Mouse (Mus musculus) cerebellum, adult 2 months (tissue): ENCODE measurements around the gene Itgb2. TPM values are rescaled to one million over a fixed set of nuclear protein-coding genes. Genes with fewer than 3 reads are reported as not detected.
A peak's percentile ranks its signal among the peaks of the same experiment; 100 is the strongest.

ENCODE experiments used
- DNase-seq, 2 experiments: peaks; one replicate each; pipeline ENCODE4 v3.0.0; 2021
- H3K27ac ChIP-seq: fragments of 200-500 bp; 2 replicates; pipeline ENCODE4 v1.5.1; 2012; ENCODE audit warnings: low read length, control low read depth, inconsistent platforms; ENCODE audit not compliant: insufficient read depth
- H3K27me3 ChIP-seq: fragments of 200-500 bp; 2 replicates; pipeline ENCODE4 v1.6.1; 2012; ENCODE audit warnings: inconsistent platforms, mild to moderate bottlenecking, low read length, moderate library complexity; ENCODE audit not compliant: control insufficient read depth, insufficient read depth
- H3K4me1 ChIP-seq: fragments of 200-500 bp; 2 replicates; pipeline ENCODE4 v1.6.1; 2011; ENCODE audit warnings: low read length; ENCODE audit not compliant: control insufficient read depth, insufficient read depth
- H3K4me3 ChIP-seq: fragments of 200-500 bp; replicated peaks from 2 replicates; pipeline ENCODE3; 2011; ENCODE audit warnings: mild to moderate bottlenecking, low read depth, low read length, control low read depth; ENCODE audit not compliant: insufficient read depth
- CTCF ChIP-seq: fragments of 200-500 bp; IDR thresholded peaks from 2 replicates; pipeline ENCODE4 v1.5.1; 2011; ENCODE audit warnings: low read depth, mild to moderate bottlenecking, control low read depth, low read length, moderate library complexity, borderline replicate concordance; ENCODE audit not compliant: insufficient read depth
- POLR2A ChIP-seq: fragments of 200-500 bp; IDR thresholded peaks from 2 replicates; pipeline ENCODE4 v1.6.1; 2011; ENCODE audit warnings: low read length, control low read depth, borderline replicate concordance; ENCODE audit not compliant: insufficient read depth
- whole genome bisulfite sequencing: fragments of 180-500 bp; shearing (Covaris S2); methylation state at CpG from one replicate; pipeline ENCODE4 v1.1.7; 2018; 5-methylcytosine and 5-hydroxymethylcytosine counted together
- polyA plus RNA-seq: library from polyadenylated mRNA; depleted of rRNA; stranded (reverse); fragments of >200 nt; gene quantifications from 2 replicates; pipeline ENCODE4 v1.2.3, GENCODE M21; 2012

Gene Itgb2
- polyA plus RNA-seq, 1 experiment, result 2.3 TPM

DNA sequence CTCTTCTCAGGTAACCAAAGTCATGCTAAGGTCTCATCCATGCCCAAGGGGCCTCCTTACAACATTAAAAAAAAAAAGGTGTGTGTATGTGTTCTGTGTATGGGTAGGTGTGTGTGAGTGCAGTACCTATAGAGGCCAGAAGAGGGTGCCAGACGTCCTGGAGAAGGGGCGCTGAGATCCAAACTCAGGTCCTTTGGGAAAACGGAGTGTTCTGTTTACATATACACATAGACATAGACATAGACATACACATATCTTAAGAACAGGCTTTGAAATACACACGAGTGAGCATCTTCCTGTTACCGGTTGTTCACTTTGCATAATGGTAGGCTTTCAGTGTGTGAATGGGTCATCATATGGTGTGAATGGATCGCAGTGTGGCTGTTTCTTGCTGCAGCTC is 74.1 kb downstream of the Itgb2 start:
- 95% methylated on average over 6 of the region's 6 CpGs for WGBS
- Histone ChIP-seq H3K27ac (no peak overlapping the region), H3K4me1 (peaks cover 5% of the 10 kb centered on the region), H3K4me3 (no peak overlapping the region), H3K27me3 (no peaks in the 10 kb centered on the region)
- DNase-seq, result no peak
- peak; percentile 17; the same call in 1 of the 2 replicates for TF ChIP-seq CTCF
- TF ChIP-seq POLR2A, result no peak

DNA sequence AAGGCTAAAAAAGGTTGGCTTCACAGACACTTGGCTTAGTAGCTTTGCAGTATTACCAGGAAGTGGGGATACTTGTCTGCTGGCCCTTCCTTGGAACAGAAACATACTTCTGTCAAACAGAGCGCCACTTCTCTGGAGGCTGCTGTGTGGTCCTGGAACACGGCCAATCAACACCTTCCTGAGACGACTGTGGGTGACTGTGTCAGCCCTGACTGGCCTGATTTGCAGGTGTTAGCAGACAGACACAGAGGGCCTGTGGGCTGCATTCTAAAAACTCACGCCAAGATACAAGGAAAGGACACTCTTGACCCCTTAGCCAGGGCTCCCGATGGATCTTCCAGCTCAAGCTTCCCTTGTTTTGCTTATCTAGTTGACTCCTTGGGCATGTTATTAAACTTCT is 74.9 kb downstream of the Itgb2 start:
- H3K4me1 ChIP-seq, result peaks cover 10% of the 10 kb centered on the region
- TF ChIP-seq CTCF (no peak), POLR2A (no peak)
- no peak overlapping the region for H3K4me3 ChIP-seq
- peak in 1 of 2 experiments; percentile 36 for DNase-seq
- WGBS, result 66% methylated on average over 5 of the region's 5 CpGs
- H3K27ac ChIP-seq, result no peak overlapping the region
- H3K27me3 ChIP-seq, result no peaks in the 10 kb centered on the region

DNA sequence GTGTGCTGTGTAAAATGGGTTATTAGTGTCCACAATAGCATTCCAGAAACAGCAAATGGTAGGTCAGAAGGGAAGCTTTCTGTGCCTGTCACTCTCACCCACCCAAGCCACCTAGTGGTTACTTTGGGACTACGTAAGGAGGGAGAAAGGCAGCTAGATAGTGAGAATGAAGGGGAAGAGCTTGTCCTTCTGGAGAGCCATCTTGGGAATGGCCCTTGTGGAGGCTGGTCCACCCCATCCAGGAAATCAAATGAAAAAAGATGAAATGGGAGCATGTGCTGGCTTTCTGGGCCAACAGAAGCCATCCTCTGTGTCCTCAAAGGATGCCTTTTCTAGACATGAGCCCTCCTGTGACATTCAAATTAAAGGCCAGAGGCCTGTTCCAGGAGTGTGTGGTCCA is 75.3 kb downstream of the Itgb2 start:
- 3% methylated on average over 1 of the region's 1 CpGs for WGBS
- H3K4me1 ChIP-seq, result peaks cover 14% of the 10 kb centered on the region
- peak overlapping the region; percentile 70 for H3K4me3 ChIP-seq
- TF ChIP-seq CTCF (peak; percentile 56; the same call in 1 of the 2 replicates), POLR2A (no peak)
- H3K27me3 ChIP-seq, result no peaks in the 10 kb centered on the region
- peak overlapping the region; percentile 85 for H3K27ac ChIP-seq
- peak in 1 of 2 experiments; percentile 52 for DNase-seq

DNA sequence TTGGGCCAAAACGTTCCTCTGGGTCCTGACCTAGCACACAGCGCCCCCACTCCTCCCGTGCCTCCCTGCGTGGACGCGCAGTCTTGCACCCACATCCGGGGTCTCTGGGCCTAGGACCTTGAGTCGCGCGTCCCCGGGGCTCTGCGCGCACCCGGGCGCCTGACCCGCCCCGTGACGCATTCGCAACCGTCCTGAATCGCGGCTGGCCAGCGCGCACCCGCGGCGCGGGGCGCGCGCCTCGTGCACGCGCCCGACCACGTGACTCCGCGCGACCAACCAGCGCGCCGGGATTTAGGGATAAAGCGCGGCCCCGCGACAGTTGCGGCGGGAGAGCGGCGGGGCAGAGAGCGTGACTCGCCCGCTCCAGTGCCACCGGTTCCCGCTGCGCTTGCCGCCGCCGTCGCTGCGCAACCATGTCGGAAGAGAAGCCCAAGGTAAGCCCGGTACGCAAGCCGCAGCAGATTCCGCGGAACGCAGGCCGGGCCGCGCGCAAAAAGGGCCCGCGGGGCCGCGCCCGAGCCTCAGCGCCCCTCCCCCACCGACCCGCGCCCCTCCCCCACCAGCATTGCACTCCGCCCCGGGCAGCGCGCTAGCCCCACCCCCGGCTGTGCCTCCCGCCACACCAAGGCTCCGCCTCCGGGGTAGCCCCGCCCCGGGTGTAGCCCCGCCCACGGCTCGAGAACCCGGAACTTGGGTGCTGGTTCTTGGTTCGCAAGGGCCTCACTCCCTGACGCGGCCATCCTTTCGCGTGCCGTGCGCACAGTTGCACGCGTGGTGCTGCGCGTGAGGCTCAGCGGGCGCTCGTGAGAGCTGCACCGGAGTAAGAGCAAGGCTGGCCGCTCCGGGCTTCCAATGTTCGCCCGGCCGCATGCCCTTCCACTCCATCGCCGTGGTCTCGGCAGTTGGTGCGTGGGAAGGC is 76.1 kb downstream of the Itgb2 start, which contains the start of the genes Sumo3 and Gm49325:
Gene Sumo3 (plus strand): TSS at position 190 of the 919 bp plus-strand sequence.
Gene Gm49325 (plus strand): TSS at position 290 of the 919 bp plus-strand sequence.
- DNase-seq, result peak; percentile 92 to 95
- peak within 1 kb of the TSS; percentile 85 for H3K27ac ChIP-seq
- peaks cover 21% of the 10 kb centered on the region for H3K4me1 ChIP-seq
- no peaks in the 10 kb centered on the region for H3K27me3 ChIP-seq
- whole genome bisulfite sequencing, result under 1% methylated on average over 118 of the region's 119 CpGs
- TF ChIP-seq CTCF (no peak), POLR2A (peak; percentile 79)
- H3K4me3 ChIP-seq, result peak within 1 kb of the TSS; percentile 70

DNA sequence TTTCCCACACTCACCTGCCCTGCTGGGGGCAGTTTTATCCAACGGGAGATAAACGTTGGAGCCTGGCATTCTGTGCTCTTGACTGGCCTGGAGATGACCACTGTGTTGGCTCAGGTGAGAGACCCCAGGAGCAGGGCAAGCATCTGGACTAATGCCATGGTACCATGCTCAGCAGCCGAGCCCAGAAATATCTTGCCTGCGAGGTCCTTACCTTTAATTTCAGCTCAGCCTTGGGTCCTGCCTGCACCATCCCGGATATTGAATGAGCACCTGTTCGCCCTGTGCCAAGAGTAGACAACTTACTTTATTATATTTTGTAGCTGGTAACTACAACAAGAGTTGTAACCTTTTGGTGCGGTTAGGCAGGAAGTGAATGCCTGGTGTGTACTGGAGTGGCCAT is 76.8 kb downstream of the Itgb2 start:
- 14% methylated on average over 7 of the region's 7 CpGs for WGBS
- H3K27me3 ChIP-seq, result no peaks in the 10 kb centered on the region
- H3K27ac ChIP-seq, result peak overlapping the region; percentile 78
- no peak for DNase-seq
- peak overlapping the region; percentile 70 for H3K4me3 ChIP-seq
- no peak for TF ChIP-seq POLR2A
- TF ChIP-seq CTCF, result no peak
- peaks cover 23% of the 10 kb centered on the region for H3K4me1 ChIP-seq

DNA sequence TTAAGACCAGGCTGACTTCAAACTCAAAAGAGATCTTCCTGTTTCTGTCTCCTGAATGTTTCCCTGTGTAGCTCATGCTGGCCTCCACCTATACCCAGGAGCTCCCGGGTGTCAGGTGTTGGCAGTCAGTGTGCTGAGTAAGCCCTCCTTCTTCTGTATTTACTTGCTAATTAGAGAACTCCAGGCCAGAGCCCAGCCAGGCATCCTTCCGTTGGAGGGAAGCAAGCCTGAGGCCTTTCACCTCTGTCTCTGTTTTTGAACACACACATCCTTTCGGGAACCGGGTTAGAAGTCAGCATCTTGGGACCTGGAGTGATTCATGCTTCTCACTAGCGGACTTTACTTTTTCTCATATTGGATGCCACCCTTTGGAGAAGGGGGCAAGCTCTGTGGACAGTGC is 77.4 kb downstream of the Itgb2 start:
- 40% methylated on average over 5 of the region's 5 CpGs for WGBS
- peaks cover 23% of the 10 kb centered on the region for H3K4me1 ChIP-seq
- H3K4me3 ChIP-seq, result peak overlapping the region; percentile 25
- no peak overlapping the region for H3K27ac ChIP-seq
- no peaks in the 10 kb centered on the region for H3K27me3 ChIP-seq
- DNase-seq, result peak in 1 of 2 experiments; percentile 48
- TF ChIP-seq POLR2A (no peak), CTCF (no peak)

DNA sequence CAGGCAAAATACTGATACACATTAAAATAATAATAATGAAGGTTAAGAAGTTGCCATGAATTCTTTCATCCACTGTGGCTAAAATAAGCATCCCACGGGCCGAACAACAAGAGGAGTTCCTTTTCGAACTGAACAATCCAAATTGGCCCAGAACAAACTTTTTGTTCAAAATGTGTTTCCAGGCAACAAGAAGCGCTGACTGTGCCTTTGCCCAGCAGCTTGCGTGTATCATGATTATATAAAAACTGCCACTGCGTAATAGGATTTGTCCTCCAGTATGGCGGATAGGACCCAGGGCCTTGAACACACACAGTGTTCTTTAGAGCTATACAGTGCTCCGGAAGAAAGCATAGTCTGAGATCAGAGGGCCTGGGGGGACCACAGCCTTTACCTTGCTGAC is 78.5 kb downstream of the Itgb2 start:
- Histone ChIP-seq H3K27me3 (no peaks in the 10 kb centered on the region), H3K27ac (no peak overlapping the region), H3K4me1 (peaks cover 26% of the 10 kb centered on the region), H3K4me3 (no peak overlapping the region)
- DNase-seq, result no peak
- WGBS, result 88% methylated on average over 8 of the region's 8 CpGs
- TF ChIP-seq CTCF, result no peak
